Mouse (Mus musculus) testis, postnatal 10 days (tissue): Measurements from ENCODE around the gene Hus1.

Experiments
- DNase-seq: peaks from one replicate; pipeline ENCODE4 v3.0.0; 2021; ENCODE audit warnings: low spot score

Hus1 gene

GRCm38 (mm10) chr11:9010853-9011339, at the start of gene Hus1:
Hus1 (minus strand) TSS chr11:9011191.
- DNase-seq = peak; percentile 90

- DNase-seq = no peak
These were observed 49.5 kb upstream of the Hus1 start for GRCm38 (mm10) chr11:9060484-9060883.

GRCm38 (mm10) chr11:9060029-9060428, 49.0 kb upstream of the Hus1 start:
- DNase-seq = no peak

- no peak for DNase-seq
These were observed 46.7 kb upstream of the Hus1 start for GRCm38 (mm10) chr11:9057711-9058110.

GRCm38 (mm10) chr11:9056937-9057336, 45.9 kb upstream of the Hus1 start:
- DNase-seq = no peak

GRCm38 (mm10) chr11:9051895-9052294, 40.9 kb upstream of the Hus1 start:
- no peak for DNase-seq

GRCm38 (mm10) chr11:9050241-9050640, 39.2 kb upstream of the Hus1 start:
- no peak for DNase-seq

- DNase-seq = peak; percentile 48
These were observed 37.7 kb upstream of the Hus1 start, which contains the start of gene Sun3 for GRCm38 (mm10) chr11:9048703-9049060. Sun3 (minus strand) TSS chr11:9048991.

- peak; percentile 89 for DNase-seq
These were observed 37.2 kb upstream of the Hus1 start, which contains the start of gene Gm11992 for GRCm38 (mm10) chr11:9048011-9048702. Gm11992 (plus strand) TSS chr11:9048594.

- DNase-seq = no peak
These were observed 36.1 kb upstream of the Hus1 start for GRCm38 (mm10) chr11:9047044-9047443.

GRCm38 (mm10) chr11:9046546-9046945, 35.6 kb upstream of the Hus1 start:
- DNase-seq = no peak

GRCm38 (mm10) chr11:9031530-9031929, 20.5 kb upstream of the Hus1 start:
- DNase-seq = no peak

GRCm38 (mm10) chr11:9025211-9025610, 14.2 kb upstream of the Hus1 start:
- DNase-seq = no peak

GRCm38 (mm10) chr11:9024782-9025181, 13.8 kb upstream of the Hus1 start:
- no peak for DNase-seq

- DNase-seq = no peak
These were observed 9.2 kb upstream of the Hus1 start for GRCm38 (mm10) chr11:9020207-9020606.

- DNase-seq = no peak
These were observed 7.7 kb upstream of the Hus1 start for GRCm38 (mm10) chr11:9018491-9019267.

- no peak for DNase-seq
These were observed 3.7 kb upstream of the Hus1 start for GRCm38 (mm10) chr11:9014740-9015139.

- DNase-seq = no peak
These were observed 357 bp upstream of the Hus1 start for GRCm38 (mm10) chr11:9011348-9011747.

- peak; percentile 57 for DNase-seq
These were observed 575 bp downstream of the Hus1 start for GRCm38 (mm10) chr11:9010416-9010815.

- DNase-seq = no peak
These were observed 2.2 kb downstream of the Hus1 start for GRCm38 (mm10) chr11:9008761-9009160.

GRCm38 (mm10) chr11:8988084-8988483, 22.9 kb downstream of the Hus1 start:
- DNase-seq = no peak

- DNase-seq = no peak
These were observed 24.9 kb downstream of the Hus1 start for GRCm38 (mm10) chr11:8986058-8986457.

- peak; percentile 85 for DNase-seq
These were observed 27.6 kb downstream of the Hus1 start for GRCm38 (mm10) chr11:8983237-8983861.
